Mouse (Mus musculus) embryo, embryonic 11.5 days (tissue): ENCODE data around the gene Strip1.
A peak's percentile ranks its signal among the peaks of the same experiment; 100 is the strongest.
"Not testable (repeated sequence)": the region's sequence is repeated elsewhere in the genome, so short reads cannot be mapped to it uniquely, and the experiment has no call there.

Experiments
- DNase-seq: peaks from one replicate; pipeline ENCODE4 v3.0.0-alpha.2; 2012; ENCODE audit warnings: low read depth, low spot score

Gene Strip1

DNA sequence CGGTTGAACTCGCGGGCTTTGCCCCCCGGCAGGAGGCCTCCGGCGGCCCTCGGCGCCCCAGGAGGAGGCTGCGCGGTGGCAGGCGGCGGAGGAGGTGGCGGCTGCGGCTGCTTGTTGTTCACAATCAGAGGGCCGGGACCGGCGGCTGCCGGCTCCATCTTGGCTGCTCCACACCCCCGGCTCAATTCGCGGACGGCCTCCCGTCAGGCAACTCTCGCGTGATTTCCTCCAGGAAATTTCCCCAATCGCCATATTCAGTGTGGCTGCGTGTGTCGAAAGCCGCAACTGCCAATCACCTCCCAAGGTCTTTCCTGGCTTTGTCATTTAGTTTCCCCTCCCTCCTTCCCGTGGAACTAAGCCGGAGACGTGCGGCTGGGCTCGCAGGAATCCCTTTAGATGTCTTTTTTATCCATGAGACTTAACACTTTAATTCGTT is at the start of gene Strip1:
TSS of gene Strip1 (minus strand) at position 172 of the 436 bp plus-strand sequence.
- peak; percentile 94 for DNase-seq

- no peak for DNase-seq
Measured at GRCm38 (mm10) chr3:107680790-107681576, 49.5 kb upstream of the Strip1 start.

DNA sequence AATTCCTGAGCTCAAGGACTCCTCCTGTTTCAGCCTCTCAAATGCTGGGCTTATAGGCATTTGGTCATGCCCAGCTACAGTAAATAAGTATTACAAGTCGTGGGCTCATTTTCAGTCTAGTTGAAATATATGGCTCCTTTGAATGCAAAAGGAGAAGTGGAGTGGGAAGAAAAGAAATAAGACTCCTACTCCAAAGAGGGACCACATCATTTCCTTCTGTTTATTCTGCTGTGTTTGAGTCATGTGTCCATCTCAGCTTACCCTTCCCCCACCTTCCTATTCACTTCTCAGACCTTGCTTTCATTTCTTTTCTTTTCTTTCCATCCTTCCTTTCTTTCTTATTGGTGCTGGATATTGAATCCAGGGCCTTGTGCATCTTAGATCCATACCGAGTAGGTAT is 40.0 kb upstream of the Strip1 start:
- DNase-seq, result no peak

- no peak for DNase-seq
Measured at GRCm38 (mm10) chr3:107670500-107670899, 39.0 kb upstream of the Strip1 start.

GRCm38 (mm10) chr3:107668786-107669185 is 37.3 kb upstream of the Strip1 start:
- no peak for DNase-seq

- no peak for DNase-seq
Measured at GRCm38 (mm10) chr3:107667426-107667825, 35.9 kb upstream of the Strip1 start.

DNA sequence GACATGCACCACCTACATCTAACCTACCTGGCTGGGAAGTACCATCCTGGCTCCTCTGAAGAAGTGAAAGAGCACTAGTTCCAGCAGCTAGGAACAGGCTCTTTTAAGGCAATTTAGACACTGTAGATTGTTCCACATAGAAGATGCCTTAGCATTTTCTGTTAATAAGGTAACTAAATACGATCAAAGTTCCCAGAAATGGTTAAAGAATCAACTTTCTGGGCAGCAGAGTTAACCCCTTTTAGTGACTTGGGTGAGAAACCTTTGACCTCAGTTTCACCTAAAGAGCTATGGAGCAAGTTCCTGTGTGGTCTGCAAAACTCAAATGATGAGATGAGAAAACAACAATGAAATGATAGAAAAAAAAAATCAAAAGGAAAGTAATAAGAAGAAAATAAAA is 33.1 kb upstream of the Strip1 start:
- no peak for DNase-seq

DNA sequence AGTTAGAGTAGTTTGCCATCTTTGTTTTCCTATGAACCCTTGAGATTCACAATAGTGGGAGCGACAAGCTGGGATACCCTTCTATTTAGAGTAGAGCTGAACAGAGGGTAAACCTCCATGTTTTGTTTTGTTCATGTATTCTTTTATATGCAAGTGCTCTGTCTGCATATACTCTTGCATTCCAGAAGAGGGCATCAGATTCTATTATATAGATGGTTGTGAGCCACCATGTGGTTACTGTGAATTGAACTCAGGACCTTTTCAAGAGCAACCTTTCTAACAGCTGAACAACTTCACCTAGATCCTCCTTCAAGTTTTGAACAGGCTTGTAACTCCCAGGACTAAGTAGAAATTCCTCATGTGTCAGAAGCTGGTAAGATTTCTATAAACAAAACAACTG is 27.5 kb upstream of the Strip1 start:
- no peak for DNase-seq

DNA sequence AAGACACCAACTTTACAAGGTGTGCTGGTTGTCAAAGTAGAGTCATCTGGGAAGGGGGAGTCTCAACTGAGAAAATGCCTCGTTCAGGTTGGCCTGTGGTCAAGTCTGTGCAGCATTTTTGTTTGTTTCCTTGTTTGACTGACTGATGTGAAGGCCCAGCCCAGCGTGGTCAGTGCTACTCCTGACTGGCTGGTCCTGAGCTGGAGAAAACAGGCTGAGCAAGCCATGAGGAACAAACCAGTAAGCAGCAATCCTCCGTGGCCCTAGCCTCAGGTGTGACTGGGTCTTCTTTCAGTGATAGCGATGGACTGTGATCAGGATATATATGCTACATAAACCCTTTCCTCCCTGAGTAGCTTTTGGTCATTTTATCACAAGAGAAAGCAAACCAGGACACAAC is 25.4 kb upstream of the Strip1 start:
- no peak for DNase-seq

GRCm38 (mm10) chr3:107656151-107656550 is 24.7 kb upstream of the Strip1 start:
- DNase-seq, result no peak

DNA sequence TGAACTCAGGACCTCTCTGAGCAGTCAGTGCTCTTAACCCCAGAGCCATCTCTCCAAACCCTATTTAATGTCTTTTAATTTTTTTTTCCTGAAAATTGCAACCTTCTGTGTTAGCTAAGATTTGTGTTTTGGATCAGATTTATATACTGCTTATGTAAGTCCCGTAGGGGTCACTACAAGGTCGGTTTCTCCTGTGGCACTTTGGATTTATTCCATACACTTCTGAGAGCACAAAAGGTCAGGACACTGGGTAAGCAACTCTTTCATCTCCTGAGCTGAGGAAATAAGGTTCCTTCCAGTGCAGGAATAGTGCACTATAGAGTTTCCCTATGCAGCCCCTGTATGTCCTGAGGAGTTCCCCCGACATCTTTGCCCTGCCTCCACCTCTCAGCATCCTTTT is 24.0 kb upstream of the Strip1 start:
- no peak for DNase-seq

- DNase-seq, result no peak
Measured at GRCm38 (mm10) chr3:107654861-107655260, 23.4 kb upstream of the Strip1 start.

DNA sequence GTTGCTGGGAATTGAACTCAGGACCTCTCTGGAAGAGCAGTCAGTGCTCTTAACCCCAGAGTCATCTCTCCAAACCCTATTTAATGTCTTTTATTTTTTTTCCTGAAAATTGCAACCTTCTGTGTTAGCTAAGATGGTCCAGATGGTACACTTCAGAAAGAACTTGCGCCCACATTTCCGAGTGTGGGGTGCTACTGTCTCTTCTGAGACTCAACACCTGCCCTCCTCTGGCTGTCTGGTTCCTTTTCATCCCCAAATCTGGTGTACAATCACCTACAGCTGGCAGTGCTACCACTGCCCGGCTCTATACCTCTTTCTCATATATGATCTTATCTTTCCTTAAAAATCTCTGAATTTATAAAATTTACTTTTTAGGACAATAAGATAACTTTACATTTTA is 21.5 kb upstream of the Strip1 start:
- no peak for DNase-seq

DNA sequence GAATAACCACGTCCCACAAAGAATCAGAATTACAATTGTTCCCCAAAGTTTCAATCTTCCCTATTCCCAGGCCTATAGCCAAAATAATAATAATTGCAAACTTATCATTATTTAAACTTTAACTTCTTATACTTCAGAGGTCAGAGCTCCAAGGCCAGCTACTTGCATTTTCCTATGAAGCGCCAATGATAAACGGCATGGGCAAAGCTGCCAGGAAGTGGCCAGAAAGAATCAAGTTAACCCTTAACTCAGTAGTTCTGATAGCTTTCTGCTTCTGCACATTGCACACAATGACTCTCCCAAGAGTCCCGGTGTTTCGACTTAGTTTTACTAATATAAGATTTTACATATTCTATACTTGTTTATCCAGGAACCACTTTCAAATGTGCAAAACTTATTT is 18.8 kb upstream of the Strip1 start:
- not testable (repeated sequence) for DNase-seq

DNA sequence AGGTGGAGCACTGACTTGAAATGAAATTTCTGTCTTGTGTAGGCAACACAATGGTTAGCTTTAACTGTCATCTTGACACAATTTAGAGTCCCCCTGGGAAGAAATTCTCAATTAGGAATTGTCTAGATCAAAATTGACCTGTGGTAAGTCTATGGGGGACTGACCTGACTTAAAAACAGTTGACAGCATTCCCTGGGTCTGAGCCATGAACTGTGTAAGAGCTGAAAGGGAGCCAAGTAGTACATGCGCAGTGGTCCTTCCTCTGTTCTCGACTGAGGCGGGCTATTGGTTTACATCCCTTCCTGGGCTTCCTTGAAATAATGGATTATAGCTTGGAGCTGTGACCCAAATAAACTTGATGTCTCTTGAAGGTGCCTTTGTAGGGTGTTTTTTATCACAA is 15.5 kb upstream of the Strip1 start:
- DNase-seq, result no peak

GRCm38 (mm10) chr3:107637606-107638172 is 6.2 kb upstream of the Strip1 start:
- DNase-seq, result no peak

DNA sequence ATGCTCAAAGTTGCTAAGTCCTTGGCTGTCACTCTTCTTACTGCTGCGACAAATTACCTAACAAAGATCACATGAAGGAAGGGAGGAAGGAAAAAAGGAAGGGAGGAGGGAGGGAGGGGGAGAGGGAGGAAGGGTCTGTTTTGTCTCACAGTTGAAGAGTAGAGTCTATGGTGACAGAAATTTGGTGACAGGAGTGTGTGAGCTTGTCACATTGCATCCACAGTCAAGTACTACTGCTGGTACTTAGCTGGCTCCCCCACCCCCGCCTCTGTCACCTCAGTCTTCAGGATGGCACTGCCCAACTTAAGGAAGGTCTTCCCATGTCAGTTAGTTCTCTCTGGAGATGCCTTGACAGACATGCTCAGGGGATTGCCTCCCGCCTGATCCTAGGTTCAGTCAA is 4.7 kb upstream of the Strip1 start:
- DNase-seq, result no peak

GRCm38 (mm10) chr3:107635836-107636235 is 4.3 kb upstream of the Strip1 start:
- no peak for DNase-seq

DNA sequence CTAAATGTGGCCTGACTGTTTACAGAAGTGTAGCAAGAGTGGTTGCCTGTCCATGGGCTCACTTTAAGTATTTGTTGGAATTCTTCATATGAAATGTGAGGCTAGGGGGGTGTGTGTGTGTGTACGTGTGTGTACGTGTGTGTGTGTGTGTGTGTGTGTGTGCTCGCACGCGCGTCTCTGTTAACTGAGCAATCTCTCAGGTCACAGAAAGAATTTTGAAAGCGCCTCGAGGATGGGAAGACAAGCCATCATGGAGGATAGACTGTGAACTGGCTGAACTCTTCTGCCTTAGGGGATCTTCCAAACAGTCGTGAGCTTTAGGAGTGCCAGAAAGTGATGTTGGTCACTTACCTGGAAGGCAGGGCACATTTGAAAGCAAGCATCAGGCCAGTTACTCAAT is 2.4 kb upstream of the Strip1 start:
- DNase-seq, result no peak

DNA sequence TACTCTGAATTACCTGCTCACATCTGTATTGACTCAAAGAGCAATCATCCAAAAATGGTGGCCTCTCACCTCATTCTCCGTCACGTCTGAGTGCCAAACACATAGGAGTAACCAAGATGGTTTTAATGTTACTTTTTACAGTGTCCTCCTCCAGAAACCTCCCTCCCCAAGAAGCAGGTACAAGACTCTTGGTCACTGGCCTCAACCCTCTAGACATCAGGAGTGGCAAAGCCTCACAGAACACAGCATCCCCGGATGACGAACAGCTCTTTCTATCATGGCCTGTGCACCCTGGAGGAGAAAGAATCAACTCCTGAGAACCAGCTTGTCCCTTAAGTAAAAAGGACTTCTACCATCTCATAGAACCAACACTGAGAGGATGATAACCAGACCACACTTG is 1.3 kb upstream of the Strip1 start:
- no peak for DNase-seq

- no peak for DNase-seq
Measured at GRCm38 (mm10) chr3:107630682-107631522, 592 bp downstream of the Strip1 start, which contains the start of gene Gm10961. Gene Gm10961, plus strand, starts transcription at chr3:107631322.

GRCm38 (mm10) chr3:107629411-107629810 is 2.1 kb downstream of the Strip1 start:
- DNase-seq, result no peak
